Mouse (Mus musculus) cerebellum, adult 11 months (tissue): Measurements from ENCODE around the gene Scube3.
"Not testable (repeated sequence)": the region's sequence is repeated elsewhere in the genome, so short reads cannot be mapped to it uniquely, and the experiment has no call there.

Experiments used
- DNase-seq: peaks from one replicate; pipeline ENCODE4 v3.0.0; 2022

Scube3 gene

DNA sequence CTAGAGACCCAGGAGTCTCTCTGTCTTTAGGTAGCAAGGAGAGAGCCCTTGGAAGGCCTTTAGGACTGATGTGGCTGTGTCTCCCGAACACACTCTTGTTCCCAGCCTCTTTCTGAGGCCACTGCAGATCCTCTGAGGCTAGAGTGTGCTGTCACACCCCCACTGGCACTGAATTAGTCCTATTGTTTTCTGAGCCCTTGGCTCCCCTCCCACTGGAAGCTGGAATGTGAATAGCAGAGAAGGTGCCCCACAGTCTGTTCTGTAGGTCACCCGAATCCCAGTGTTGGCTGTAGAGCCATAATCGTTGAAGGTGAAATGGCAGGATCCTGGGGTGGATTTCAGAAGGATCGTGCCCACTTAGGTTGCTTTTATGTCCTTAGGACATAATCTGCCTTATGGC is 38.4 kb downstream of the Scube3 start:
- DNase-seq, result no peak

DNA sequence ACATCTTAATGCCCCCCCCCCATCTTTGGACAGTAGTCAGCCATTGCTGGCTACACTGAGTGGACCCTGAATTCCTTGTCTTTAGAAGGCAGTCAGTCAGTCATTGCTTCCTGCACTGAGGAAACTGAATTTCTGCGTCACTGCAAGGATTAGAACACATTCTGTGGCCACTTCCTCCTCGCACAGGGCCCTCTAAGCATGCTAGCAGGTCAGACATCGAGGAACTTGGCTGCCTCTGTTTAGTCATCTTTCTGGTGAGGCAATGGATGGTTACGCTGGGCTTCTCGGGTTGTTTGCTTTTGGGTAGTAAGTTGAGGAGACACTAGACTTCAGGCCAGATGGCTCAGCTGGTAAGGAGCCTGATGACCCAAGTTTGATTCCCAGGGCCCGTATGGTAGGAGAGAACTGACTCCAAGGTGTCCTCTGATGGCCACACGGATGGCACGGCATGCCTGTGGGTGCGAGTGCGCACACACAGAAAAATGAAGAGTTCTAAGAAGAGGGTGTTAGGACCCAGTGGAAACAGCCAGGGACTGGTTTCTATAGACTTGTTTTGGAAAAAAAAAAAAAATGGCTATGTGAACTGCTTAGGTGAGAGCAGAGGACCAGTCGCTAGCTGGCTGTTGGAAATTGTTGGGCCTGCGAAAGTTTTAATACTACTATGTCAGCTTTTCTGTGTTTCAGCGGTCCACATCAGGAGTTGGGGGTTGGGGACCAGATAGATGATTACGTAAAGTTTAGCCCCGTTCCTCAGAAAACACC is 39.0 kb downstream of the Scube3 start:
- no peak for DNase-seq

DNA sequence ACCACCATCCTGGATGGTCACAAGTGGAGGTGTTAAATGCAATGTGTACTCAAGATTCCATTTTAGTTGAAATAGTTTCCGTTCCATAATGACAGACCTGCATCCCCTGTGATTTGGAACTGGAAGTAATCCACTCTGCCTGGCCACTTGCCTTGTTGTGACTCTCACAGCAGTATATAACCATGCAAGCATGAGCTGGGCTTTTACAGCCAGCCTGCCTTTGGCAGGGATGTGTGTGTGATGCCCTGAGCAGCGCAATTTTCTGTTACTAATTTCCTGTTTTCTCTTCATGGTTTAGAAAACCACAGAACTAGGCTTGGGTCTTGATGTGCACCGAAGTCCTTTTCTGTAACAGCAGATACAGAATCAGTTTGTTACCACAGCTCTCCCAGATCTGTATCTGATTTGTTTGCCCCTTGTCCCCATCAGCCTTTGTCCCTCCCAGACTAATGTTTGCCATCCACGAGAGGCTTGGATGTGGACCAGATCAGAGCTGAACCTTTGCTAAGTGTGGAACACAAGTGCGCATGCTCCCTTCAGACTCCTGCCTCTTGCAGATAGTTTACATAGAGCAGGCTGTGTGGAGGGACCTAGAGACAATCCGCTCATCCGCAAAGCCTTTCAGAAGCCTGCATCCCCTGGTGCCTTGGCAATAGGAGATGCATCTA is 43.2 kb downstream of the Scube3 start:
- DNase-seq, result no peak

DNA sequence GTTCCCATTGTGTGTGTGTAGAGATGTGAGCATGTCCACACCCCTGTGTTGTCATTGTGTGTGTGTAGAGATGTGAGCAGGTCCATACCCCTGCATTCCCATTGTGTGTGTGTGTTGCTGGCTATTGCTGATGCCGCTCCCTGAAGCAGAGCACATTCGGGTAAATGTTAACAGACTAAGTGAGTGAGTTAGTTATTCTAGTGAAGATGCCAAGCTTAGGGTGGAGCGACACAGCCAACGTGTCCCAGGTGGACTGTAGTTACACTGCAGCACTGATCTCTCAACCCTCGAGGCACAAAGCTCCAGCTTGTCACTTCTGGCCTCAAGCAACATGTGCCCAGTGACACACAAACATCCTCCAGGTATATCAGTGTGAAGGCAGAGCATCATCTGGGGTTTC is 46.4 kb downstream of the Scube3 start:
- DNase-seq, result no peak

DNA sequence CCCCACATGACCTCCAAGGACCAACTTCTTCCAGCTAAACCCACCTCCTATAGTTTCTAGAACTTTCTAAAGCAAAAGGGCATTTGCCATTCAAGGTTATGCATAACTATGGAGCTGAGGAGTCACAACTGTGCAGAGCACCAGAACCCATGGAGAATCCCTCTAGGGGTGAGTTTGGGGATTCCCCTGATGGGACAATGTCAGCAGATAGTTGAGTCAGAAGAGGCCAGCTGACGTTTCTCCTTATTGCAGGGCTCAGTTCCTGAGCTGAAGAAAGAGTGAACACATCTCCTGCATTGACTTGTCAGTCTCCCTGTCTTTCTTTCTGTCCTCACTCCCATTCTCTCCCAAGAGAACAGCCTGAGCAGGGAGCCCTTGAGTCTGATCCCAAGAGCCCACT is 50.8 kb downstream of the Scube3 start:
- DNase-seq, result no peak

DNA sequence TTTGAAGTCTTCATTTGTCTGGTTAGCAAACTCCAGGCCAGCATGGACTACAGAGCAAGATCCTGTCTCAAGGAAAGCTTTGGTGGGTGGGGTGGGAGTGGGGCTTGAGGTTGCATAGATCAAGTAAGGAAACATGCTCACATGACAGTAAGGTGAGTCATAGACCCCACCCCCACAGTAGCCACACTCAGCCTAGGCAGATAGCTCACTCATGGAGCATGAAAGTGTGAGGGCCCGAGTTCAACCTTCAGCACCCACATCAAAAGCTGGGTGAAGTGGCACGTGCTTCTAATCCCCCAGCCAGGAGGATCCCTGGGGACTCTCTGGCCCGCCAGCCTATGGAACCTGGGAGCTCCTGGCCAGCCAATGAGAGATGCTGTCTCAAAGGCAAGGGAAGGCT is 51.6 kb downstream of the Scube3 start:
- DNase-seq, result no peak

DNA sequence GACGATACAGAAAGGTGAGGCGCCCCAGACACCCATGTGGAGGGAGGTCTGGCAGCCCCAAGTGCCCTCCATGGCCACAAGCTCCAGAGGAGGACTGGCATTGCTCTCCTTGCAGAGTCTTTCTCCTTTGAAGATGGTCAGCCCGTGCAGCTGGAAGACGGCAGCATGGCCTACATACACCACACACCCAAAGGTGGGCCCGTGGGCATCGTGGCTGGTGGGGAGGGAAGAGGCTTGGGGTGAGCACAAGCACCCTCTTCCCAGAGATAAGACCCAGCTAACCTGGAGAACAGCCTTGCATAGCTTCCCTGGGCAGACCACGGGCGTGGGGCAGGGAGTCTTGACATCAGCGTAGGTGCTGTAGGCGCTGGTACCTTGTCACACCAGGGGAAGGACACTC is 53.1 kb downstream of the Scube3 start:
- no peak for DNase-seq

DNA sequence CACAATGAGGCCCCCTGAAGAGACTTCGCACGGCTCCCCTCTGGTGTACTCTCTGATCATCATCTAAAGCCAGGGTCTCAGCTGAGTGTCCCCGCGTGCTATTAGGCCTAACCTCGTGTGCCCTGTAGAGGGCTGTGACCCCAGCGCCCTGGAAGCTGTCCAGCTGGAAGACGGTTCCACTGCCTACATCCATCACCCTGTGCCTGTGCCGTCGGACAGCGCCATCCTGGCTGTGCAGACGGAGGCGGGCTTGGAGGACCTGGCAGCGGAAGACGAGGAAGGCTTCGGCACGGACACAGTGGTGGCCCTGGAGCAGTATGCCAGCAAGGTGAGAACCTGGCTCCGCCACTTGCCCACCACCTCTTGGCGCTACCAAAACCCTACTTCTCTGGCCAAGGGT is 55.7 kb downstream of the Scube3 start:
- DNase-seq, result no peak

DNA sequence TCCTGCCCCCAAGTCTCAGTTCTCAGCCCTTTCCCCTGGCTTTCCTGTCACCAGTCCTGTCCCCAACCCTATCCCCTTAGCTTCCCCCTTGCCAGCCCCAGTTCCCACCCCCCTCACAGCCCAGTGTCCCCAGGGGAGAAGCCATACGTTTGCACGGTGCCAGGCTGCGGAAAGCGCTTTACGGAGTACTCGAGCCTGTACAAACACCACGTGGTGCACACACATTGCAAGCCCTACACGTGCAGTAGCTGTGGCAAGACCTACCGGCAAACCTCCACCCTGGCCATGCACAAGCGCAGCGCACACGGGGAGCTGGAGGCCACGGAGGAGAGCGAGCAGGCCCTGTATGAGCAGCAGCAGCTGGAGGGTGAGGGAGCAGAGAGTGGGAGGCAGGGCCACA is 60.0 kb downstream of the Scube3 start:
- DNase-seq, result no peak

DNA sequence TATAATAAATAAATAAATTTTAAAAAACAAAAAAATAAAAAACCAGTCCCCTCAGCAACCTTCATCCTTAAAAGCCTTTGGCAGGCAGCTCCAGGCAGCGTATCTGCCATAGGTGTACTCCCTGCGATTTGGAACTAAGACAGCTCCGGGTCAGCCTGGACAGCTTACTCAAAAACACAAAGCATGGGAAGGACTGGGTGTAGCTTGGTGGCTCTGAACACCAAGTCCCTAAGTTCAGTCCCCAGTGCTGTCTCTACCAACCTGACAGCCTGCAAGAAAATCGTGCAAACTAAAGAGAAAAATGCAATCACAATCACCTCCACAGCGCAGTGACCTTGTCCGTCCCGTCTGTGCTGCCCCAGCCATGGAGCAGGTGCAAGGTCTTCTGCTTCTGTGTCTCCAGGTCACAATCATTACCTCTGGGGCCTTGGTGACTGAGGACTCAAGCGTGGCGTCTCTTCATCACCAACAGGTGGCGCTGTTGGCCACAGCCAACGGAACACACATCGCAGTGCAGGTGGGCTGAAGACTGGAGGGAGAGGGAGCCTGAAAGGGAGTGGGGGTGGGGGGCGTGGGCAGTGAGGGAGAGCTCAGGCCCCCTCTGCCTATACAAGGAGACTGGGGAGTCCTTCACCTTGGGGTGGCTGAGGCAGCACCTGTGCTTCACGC is 62.2 kb downstream of the Scube3 start:
- DNase-seq, result peak; percentile 43

DNA sequence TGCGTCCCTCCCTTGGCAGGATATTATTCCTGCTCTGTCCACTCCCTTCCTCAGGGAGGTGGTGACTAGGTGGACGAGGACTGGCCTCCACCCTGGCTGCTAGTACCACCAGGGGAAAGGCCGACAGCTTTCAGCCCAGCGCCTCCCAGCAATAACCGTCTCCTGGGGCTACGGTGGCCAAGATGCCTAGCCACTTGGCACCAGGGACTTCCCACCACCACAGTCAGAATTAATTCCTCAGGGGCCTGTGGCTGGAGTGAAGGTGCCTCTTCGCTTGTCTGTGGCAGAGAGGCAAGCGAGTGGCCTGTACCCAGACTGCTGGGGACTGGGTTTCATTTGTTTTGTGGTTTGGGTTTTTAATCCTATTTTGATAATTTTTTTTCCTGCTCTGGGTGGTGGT is 63.5 kb downstream of the Scube3 start:
- DNase-seq, result no peak

DNA sequence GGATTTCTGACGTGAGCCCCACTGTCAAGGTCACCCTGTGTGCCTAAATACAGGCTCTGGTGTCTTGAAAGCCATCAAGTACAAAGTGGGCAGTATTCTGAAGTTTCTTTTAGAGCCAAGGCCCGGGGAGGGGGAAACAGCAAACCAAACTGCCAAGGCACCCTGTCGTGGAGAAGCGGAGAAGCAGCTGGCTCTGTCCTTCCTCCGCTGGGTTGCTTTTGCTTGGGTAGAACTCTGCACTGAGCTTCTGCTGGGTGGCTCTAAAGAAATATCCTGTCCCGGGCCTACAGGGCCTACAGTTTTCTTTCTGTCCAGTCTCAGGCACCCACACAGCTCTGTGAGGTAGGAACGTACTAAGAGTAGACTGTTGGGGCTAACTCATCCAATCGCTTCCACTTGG is 65.2 kb downstream of the Scube3 start:
- DNase-seq, result no peak

DNA sequence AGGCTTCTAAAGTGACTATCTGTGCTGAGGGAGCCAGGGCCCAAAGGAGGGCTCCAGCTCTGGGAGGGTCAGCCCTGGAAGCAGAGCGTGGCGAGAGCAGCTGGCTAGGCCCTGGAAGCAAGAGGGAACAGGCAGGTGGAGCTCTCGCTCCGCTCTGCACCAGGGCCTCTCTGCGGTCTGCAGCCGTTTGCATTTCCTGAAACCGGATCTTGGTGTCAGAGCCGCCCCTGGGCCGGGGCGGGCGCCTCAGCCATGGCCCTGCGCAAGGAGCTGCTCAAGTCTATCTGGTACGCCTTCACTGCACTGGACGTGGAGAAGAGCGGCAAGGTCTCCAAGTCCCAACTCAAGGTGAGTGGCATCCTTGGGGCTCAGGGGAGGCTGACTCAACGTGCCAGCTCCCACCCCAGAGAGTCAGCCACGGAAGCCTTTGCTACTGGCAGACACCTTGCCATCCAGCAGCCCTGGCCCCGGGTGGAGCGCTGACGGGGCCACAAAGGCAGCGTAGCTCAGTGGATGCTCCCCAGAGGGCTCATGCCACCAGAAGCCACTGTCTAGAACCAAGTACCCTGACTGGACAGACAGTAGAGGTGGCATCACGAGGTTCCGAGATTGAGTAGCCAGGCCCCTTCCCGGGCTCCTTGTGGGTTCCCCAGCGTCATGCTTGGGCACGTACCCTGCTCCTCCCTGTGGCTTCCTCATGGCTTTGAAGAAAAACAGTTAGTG is 65.8 kb downstream of the Scube3 start, which contains the start of gene Def6:
Gene Def6 (plus strand): TSS at position 188 of the 723 bp plus-strand sequence.
- DNase-seq, result no peak

DNA sequence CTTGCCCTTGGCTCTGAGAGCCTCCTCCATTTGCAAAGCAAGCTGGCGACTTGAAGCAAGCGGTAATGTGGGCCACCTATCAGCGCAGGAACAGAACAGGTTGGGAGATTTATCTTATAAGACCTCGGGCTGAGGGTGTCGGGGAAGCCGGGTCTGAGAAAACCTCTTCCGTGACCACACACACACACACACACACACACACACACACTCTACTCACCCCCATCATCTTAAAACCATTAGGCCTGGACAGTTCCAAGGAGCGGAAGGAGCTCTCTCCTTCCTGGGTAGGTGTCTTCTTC is 66.3 kb downstream of the Scube3 start:
- no peak for DNase-seq

DNA sequence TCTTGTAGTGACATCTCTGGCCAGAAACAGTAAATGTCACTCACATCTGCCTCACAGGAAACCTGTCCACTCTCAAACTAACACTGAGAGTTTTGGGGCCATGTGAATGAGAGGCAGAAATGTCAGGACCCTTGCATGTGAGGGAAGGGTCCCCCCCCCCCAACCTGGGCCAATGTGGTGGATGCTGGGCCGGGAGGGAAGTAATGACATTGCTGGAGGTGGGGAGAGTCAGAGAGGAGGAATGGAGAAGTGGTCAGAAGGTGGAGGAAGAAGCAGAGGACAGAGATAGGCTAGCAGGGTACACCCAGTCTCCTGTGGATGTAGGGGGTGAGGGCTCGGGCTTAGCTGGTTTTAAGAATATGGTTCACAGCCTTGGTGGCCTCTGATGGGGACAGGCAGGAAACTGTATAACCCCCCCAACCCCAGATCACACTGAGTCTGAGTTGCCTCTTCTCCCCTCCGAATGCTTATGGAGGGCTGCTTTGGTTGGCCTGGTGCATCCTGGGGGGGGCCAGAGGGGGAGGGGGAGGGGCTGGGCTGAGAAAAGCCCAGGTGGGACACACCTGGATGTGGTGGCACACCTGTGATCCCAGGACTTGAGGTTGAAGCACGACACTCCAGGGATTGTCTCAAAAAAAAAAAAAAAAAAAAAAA is 67.6 kb downstream of the Scube3 start:
- no peak for DNase-seq

DNA sequence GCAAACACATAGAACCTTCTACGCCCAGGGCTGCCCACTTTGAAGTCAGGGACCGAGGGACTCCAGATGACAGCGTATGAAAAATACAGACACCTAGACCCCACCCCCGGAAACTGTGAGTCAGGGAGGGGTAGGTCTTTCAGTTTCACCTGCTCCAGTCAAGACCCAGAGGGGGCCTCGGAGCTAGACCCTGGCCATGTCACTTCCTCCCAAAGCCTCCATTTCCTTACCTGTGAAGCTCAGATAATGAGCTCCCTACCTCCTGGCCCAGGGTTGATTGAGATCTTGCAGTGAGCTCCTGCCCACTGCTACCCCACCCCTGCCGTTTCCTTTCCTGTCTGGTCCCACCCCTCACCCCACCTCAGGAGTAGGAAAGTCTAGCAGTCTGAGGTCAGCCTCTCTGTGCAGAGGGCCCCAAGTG is 70.0 kb downstream of the Scube3 start:
- DNase-seq, result no peak

DNA sequence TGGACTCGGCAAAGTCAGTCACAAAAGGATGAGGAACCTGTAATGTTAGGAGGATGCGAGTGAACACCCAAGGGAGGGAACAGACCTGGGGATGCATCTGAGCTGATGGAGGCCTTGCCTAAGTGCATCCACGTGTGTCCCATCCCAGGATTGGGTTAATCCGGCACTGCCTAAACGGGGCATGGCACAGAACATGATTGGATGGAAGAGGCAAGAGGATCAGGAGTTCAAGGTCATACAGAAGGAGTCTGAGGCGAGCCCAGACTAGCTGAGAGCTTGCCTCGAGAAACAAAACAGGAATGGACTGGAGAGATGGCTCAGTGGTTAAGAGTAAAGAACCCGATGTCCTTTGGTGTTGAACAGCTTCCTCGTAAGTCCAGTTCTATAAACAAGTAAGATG is 70.5 kb downstream of the Scube3 start:
- DNase-seq, result no peak

DNA sequence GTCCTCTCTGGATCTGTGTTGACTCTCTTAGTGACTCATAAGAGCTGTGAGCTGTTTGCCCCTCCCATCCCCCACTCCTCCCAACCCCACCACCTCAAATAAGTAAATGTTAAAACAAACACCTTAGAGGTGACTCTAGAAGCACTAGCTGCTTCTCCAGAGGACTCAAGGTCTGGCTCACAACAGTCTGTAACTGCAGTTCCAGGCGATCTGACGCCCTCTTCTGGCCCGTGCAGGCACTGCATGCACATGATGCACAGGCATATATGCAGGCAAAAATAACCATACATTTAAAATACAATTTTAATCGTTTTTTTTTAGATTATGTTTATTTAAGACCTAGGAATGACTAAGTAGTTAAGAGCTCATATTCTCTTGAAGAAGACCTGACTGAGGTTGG is 71.3 kb downstream of the Scube3 start:
- DNase-seq, result no peak

DNA sequence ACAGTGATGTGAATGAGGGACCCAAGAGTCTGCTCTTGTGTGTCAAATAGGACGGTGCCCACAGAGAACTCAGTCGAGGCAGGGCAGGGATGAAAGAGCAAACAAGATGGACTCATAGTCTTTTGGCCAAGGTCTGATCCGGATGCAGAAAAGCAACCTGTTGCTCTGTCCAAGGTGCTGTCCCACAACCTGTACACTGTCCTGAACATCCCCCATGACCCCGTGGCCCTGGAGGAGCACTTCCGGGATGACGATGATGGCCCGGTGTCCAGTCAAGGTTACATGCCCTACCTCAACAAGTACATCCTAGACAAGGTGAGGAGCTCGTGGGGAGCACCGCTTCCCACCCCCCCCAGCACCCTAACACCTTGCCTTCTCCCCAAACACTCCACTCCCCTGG is 74.8 kb downstream of the Scube3 start:
- DNase-seq, result no peak

DNA sequence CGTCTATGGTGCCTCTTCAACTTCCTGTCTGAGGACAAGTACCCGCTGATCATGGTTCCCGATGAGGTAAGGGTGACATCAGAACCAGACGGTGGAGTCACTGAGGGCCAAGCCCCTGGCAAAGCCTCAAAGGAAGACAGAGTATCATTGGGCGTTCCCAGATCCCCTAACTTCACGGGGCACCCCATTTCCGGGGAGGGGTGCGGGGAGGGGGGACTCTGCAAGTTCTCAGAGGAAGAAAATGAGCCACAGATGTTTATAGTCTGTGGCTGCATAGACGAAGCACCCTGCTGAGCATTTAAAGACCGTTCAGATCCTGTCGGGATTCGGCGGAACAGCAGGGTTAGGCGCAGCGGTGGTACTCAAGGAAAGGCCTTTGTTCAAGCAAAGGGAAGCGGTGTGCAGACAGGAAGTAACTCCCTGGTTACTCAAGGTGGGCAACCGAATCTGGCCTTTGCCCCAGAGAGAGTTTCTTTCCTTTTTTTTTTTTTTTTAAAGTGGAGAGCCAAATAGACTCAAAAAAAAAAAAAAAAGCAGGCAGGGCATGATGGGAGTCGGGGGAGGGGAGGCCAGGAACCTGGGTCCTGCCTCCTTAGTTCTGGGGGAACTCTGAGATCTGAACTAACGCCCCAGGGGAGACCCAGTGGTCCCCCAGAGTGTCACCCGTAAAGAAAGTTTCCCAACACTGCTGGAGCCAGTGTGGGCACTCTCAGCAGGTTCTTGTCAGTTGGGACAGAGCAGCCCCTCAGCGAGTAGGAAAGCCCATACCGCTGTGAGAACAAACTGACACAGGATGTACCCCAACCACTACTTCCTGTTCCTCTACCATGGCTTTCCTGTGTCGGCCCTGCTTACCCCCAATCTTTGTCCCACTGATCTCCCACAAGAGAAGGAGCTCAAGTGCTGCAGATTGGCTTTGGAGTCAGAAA is 76.0 kb downstream of the Scube3 start:
- no peak for DNase-seq

DNA sequence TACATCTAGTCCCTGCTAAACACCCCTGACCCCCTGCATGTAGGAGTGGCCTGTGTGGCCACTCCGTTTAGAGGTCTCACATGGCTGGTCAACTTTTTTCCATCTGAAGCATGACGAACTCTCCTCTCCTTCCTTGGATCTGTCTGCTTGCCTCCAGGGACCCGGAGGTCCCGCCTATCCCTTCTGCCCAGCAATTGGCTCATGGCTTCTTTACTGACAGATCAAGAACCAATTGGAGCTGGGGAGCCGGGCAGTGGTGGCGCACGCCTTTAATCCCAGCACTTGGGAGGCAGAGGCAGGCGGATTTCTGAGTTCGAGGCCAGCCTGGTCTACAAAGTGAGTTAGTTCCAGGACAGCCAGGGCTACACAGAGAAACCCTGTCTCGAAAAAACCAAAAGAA is 80.5 kb downstream of the Scube3 start:
- not testable (repeated sequence) for DNase-seq
